Mouse (Mus musculus) myocyte (in vitro differentiated cells): ENCODE measurements around the gene Fgfbp3. TPM values are rescaled to one million over a fixed set of nuclear protein-coding genes. Genes with fewer than 3 reads are reported as not detected.
A peak's percentile ranks its signal among the peaks of the same experiment; 100 is the strongest.

Experiments
- H3K27me3 ChIP-seq: one replicate; pipeline ENCODE4 v1.6.1; 2011; ENCODE audit not compliant: control insufficient read depth, insufficient read depth, insufficient read length
- H3K36me3 ChIP-seq: one replicate; pipeline ENCODE4 v1.6.1; 2011; ENCODE audit not compliant: control insufficient read depth, insufficient read depth
- H3K4me2 ChIP-seq: one replicate; pipeline ENCODE4 v1.6.1; 2011; ENCODE audit warnings: low read depth, control low read depth
- H3K4me3 ChIP-seq: one replicate; pipeline ENCODE4 v1.5.1; 2011; ENCODE audit warnings: mild to moderate bottlenecking, control low read depth, moderate library complexity
- H3K79me2 ChIP-seq: one replicate; pipeline ENCODE4 v1.6.1; 2011; ENCODE audit not compliant: control insufficient read depth, insufficient read depth
- H3ac ChIP-seq: one replicate; pipeline ENCODE4 v1.6.1; 2011; ENCODE audit not compliant: control insufficient read depth, insufficient read length
- CEBPB ChIP-seq: IDR thresholded peaks from 2 replicates; pipeline ENCODE4 v1.6.1; 2011; ENCODE audit warnings: mild to moderate bottlenecking, moderate library complexity; ENCODE audit not compliant: poor library complexity, insufficient read depth, severe bottlenecking
- E2F4 ChIP-seq: IDR thresholded peaks from one replicate; pipeline ENCODE4 v1.6.1; 2011; ENCODE audit warnings: mild to moderate bottlenecking, control low read depth, moderate library complexity; ENCODE audit not compliant: insufficient read depth
- MAX ChIP-seq: IDR thresholded peaks from one replicate; pipeline ENCODE4 v1.6.1; 2011; ENCODE audit warnings: low read depth, mild to moderate bottlenecking, control low read depth
- MYOD1 ChIP-seq, 3 experiments: IDR thresholded peaks; one replicate each; pipeline ENCODE4 v1.6.1; 2011; ENCODE audit warnings: control low read depth in 2 of 3, low read depth in 2 of 3, mild to moderate bottlenecking in 2 of 3, moderate library complexity in 1 of 3; ENCODE audit not compliant: insufficient read length in 2 of 3, control insufficient read depth in 1 of 3
- MYOG ChIP-seq, 3 experiments: IDR thresholded peaks; one replicate each; pipeline ENCODE4 v1.6.1; 2011; ENCODE audit warnings: control low read depth in 2 of 3, low read depth in 2 of 3, mild to moderate bottlenecking in 2 of 3; ENCODE audit not compliant: insufficient read length in 2 of 3, control insufficient read depth in 1 of 3, insufficient read depth in 1 of 3
- POLR2A ChIP-seq: IDR thresholded peaks from one replicate; pipeline ENCODE4 v1.6.1; 2011; ENCODE audit warnings: low read depth, mild to moderate bottlenecking, control low read depth, moderate library complexity; ENCODE audit not compliant: insufficient read length
- POLR2AphosphoS2 ChIP-seq: IDR thresholded peaks from one replicate; pipeline ENCODE4 v1.6.1; 2011; ENCODE audit warnings: low read depth, control low read depth; ENCODE audit not compliant: insufficient read length
- REST ChIP-seq: IDR thresholded peaks from one replicate; pipeline ENCODE4 v1.6.1; 2011; ENCODE audit warnings: mild to moderate bottlenecking, control low read depth, moderate library complexity; ENCODE audit not compliant: insufficient read depth, insufficient read length
- SRF ChIP-seq: IDR thresholded peaks from one replicate; pipeline ENCODE4 v1.6.1; 2011; ENCODE audit warnings: low read depth; ENCODE audit not compliant: control insufficient read depth, insufficient read length
- TCF12 ChIP-seq: IDR thresholded peaks from one replicate; pipeline ENCODE4 v1.6.1; 2011; ENCODE audit warnings: mild to moderate bottlenecking, control low read depth; ENCODE audit not compliant: poor library complexity, insufficient read depth, severe bottlenecking
- TCF3 ChIP-seq: IDR thresholded peaks from one replicate; pipeline ENCODE4 v1.6.1; 2011; ENCODE audit warnings: low read depth, control low read depth; ENCODE audit not compliant: insufficient read length
- USF1 ChIP-seq: IDR thresholded peaks from one replicate; pipeline ENCODE4 v1.6.1; 2011; ENCODE audit warnings: low read depth, mild to moderate bottlenecking, control low read depth, moderate library complexity
- polyA plus RNA-seq: library from polyadenylated mRNA; unstranded; fragments of >200 nt; fragmentation: generic; extraction: Trizol; gene quantifications from one replicate; pipeline ENCODE4 v1.2.1, GENCODE M21; 2012; ENCODE audit warnings: missing spikeins

Fgfbp3 gene
- polyA plus RNA-seq, 1 experiment = 1.1 TPM

DNA sequence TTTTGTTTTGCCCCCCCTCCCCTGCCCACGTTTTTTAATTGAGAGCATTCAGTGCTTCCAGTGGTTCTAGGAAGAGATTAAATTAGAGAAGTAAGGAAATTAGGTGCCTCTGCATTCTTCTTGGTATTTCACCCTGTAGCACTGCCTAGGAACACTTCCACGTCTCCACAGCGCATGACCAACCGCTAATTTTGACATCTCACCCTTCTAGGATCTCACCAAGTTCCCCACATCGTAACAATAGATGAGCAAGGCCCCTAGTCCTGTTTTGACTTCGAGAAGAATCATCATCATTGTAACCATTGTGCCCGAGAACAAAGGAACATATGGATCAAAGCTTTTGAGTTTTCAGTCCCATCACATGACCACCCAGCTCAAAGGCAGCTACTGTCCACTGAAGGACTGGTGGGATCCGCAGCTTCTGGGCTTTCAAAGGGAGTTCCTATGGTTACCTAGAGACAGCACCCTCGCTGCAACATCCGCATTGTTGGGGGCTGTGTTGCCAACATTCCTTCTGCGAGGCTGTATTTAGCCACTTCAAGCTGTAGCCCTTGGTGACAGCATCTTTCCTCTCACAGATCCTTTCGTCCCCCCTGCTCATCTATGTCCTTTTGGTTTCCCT, 8.9 kb downstream of the Fgfbp3 start:
- Histone ChIP-seq H3K4me2 (no peak overlapping the region), H3K4me3 (no peak overlapping the region), H3ac (no peak overlapping the region), H3K27me3 (no peaks in the 10 kb centered on the region), H3K36me3 (no peaks in the 10 kb centered on the region), H3K79me2 (no peaks in the 10 kb centered on the region)
- TF ChIP-seq REST = no peak
- no peak for TF ChIP-seq USF1
- no peak for TF ChIP-seq MYOD1 (IDR thresholded peaks at IDR 0.05; ENCODE audit: control insufficient read depth in 1 of 3, insufficient read length in 2 of 3, low read depth in 2 of 3)
- TF ChIP-seq TCF12 = no peak
- no peak for TF ChIP-seq TCF3
- TF ChIP-seq POLR2A = no peak
- TF ChIP-seq MYOG (IDR thresholded peaks at IDR 0.05; ENCODE audit: control insufficient read depth in 1 of 3, insufficient read depth in 1 of 3, insufficient read length in 2 of 3, low read depth in 2 of 3) = no peak
- no peak for TF ChIP-seq POLR2AphosphoS2
- TF ChIP-seq MAX = no peak
- TF ChIP-seq CEBPB = no peak

DNA sequence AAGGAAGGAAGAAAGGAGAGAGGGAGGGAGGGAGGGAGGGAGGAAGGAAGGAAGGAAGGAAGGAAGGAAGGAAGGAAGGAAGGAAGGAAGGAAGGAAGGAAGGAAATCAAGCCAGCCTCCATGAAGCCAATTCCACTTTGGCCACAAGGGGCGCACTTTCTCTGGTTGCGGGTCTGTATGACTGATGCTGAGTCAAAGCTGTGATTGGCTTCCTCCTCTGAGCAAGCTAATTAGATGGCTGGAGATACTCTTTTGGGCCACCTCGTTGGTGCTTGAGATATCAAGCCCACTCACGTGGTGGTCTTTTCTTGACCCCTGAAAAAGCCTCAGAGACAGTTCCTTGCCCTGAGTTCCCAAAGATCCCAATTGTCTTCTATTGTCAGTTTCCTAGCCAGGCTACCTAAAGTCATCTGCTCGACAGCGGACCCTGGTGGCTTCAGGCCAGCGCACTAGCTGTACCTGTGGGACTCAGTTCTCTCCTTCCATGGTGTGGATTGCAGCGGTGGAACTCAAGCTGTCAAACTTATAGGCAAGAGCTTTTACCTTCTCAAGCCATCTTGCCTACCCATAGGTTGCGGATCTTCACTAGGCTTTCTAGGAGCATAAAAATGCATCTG, 9.6 kb downstream of the Fgfbp3 start:
- Histone ChIP-seq H3K4me3 (no peak overlapping the region), H3K27me3 (no peaks in the 10 kb centered on the region), H3K4me2 (no peak overlapping the region), H3ac (no peak overlapping the region), H3K79me2 (no peaks in the 10 kb centered on the region), H3K36me3 (no peaks in the 10 kb centered on the region)
- TF ChIP-seq MYOG (IDR thresholded peaks at IDR 0.05; ENCODE audit: control insufficient read depth in 1 of 3, insufficient read depth in 1 of 3, insufficient read length in 2 of 3, low read depth in 2 of 3) (no peak), SRF (no peak), REST (no peak)

DNA sequence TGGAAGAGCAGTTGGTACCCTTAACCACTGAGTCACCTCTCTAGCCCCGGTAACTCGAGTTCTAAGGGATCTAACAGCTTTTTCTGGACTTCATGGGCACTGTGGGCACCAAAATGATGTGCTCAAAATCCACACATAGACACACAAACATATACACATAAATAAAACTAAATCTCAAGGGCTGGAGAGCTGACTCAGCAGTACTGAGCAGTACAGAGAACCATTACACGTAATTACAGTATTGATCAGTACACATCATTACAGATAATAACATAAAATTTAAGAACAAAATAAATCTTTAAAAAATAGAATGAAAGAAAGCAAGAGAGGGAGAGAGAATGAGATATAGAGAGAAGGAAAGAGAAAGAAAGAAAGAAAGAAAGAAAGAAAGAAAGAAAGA, 10.3 kb downstream of the Fgfbp3 start:
- no peak for TF ChIP-seq CEBPB
- no peak for TF ChIP-seq POLR2A
- no peak for TF ChIP-seq TCF3
- no peak for TF ChIP-seq SRF
- TF ChIP-seq MYOG (IDR thresholded peaks at IDR 0.05; ENCODE audit: control insufficient read depth in 1 of 3, insufficient read depth in 1 of 3, insufficient read length in 2 of 3, low read depth in 2 of 3) = no peak
- no peak for TF ChIP-seq MAX
- no peak for TF ChIP-seq POLR2AphosphoS2
- TF ChIP-seq E2F4 = no peak
- TF ChIP-seq REST = no peak
- TF ChIP-seq TCF12 = no peak
- Histone ChIP-seq H3K4me3 (no peak overlapping the region), H3ac (no peak overlapping the region), H3K27me3 (no peaks in the 10 kb centered on the region), H3K4me2 (no peak overlapping the region), H3K36me3 (no peaks in the 10 kb centered on the region), H3K79me2 (no peaks in the 10 kb centered on the region)

DNA sequence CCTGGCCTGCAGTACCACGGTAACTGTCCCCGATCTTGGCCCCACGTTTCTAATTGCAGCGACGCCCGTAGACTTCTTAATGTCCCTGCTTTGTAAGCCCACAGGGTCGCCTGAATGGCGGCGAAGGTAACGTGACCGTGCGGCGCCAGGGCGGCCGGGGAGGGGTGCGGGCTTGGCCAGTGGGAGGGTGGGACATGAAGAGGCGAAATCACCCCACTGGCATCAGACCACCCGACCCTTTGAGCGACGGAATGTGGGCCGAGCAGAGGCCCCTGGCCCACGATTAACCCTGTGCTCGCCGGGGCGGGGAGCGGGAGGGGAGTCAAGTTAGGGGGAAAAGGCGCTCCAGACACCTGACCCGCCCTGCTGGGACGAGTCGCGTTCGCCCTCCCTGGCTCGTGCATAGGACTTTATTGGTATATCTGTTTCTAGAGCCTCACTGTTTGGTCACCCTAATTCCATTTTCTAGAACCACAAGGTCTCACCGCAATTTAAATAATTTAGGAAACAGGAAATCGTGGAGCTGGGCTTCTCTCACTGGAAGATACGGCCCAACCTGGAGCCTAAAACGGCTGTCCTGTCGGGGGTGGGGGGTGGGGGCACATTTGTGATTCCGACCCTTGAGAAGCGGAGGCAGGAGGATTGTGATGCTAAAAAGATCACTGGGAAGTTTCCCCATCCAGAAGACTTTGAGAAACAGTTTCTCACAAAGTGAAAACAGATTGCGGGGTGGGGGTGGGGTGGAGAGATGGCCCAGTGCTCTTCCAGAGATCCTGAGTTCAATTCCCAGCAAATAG, 15.0 kb downstream of the Fgfbp3 start:
- no peaks in the 10 kb centered on the region for H3K79me2 ChIP-seq
- H3ac ChIP-seq = no peak overlapping the region
- H3K4me2 ChIP-seq = peak overlapping the region; percentile 16
- no peak overlapping the region for H3K4me3 ChIP-seq
- no peak for TF ChIP-seq E2F4
- no peak for TF ChIP-seq MAX
- TF ChIP-seq POLR2AphosphoS2 = no peak
- no peak for TF ChIP-seq MYOG (IDR thresholded peaks at IDR 0.05; ENCODE audit: control insufficient read depth in 1 of 3, insufficient read depth in 1 of 3, insufficient read length in 2 of 3, low read depth in 2 of 3)
- TF ChIP-seq TCF3 = no peak
- TF ChIP-seq REST = no peak
- no peak for TF ChIP-seq POLR2A
- TF ChIP-seq USF1 = no peak
- TF ChIP-seq TCF12 = no peak
- no peak for TF ChIP-seq CEBPB
- no peak for TF ChIP-seq MYOD1 (IDR thresholded peaks at IDR 0.05; ENCODE audit: control insufficient read depth in 1 of 3, insufficient read length in 2 of 3, low read depth in 2 of 3)
- no peak for TF ChIP-seq SRF
- no peaks in the 10 kb centered on the region for H3K27me3 ChIP-seq
- no peaks in the 10 kb centered on the region for H3K36me3 ChIP-seq
